Mouse (Mus musculus): ENCODE data around the gene Pde7b. TPM values are rescaled to one million over a fixed set of nuclear protein-coding genes. Genes with fewer than 3 reads are reported as not detected.

Gene Pde7b
- total and polyA plus RNA-seq, 3 experiments: not detected

DNA sequence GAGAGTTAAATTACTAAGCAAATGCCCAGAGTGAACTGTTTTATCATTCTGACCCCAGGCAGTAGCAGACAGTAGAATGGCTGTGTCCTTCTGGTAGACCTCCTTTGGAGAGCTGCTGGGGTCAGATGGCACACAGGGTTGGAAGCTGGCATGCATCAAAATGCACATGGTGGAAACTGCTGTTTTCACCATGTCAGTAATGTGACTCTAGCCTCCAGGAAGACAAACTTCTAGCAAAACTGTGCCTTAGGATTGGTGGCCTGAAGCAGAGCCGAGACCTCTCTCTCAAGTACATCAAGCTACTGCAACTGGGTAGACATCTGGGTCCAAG lies 91.8 kb downstream of the Pde7b start:
- DNase-seq (ENCODE audit: extremely low read depth): no peak
- in situ Hi-C loops (cut with MboI; ENCODE audit: low pct_ligation_motif_present, low pct_unique_long_range_greater_than_20kb, low sequenced_read_pairs) (no loop called here), dilution Hi-C loops (cut with MboI; ENCODE audit: extremely low pct_ligation_motif_present, extremely low pct_unique_long_range_greater_than_20kb, low sequenced_read_pairs) (no loop called here)
- H3K27me3 ChIP-seq (replicated peaks): no peaks in the 10 kb centered on the region
- no peak overlapping the region for H3K4me3 ChIP-seq (replicated peaks in 1 of 3; ENCODE audit: low read depth in 2 of 3, low read length in 2 of 3, poor library complexity in 1 of 3)
- H3K9me3 ChIP-seq (replicated peaks; ENCODE audit: low read length): no peaks in the 10 kb centered on the region
- TF ChIP-seq POLR2AphosphoS2 (IDR thresholded peaks at IDR 0.05; ENCODE audit: low read depth, low read length) (no peak), MYC (IDR thresholded peaks at IDR 0.05; ENCODE audit: low read depth, low read length) (no peak), RCOR1 (conservative IDR thresholded peaks at IDR 0.05; ENCODE audit: low read depth, low read length) (no peak), CTCF (conservative IDR thresholded peaks at IDR 0.05 in 1 of 2, IDR thresholded peaks at IDR 0.05 in 1 of 2; ENCODE audit: low read depth in 2 of 2, low read length in 2 of 2) (no peak), GABPA (IDR thresholded peaks at IDR 0.05; ENCODE audit: insufficient replicate concordance, low read depth, low read length) (no peak), KAT2A (IDR thresholded peaks at IDR 0.05; ENCODE audit: insufficient replicate concordance, low read length) (no peak), NELFE (IDR thresholded peaks at IDR 0.05; ENCODE audit: low read depth, low read length) (no peak), ELF1 (IDR thresholded peaks at IDR 0.05; ENCODE audit: low read depth, low read length) (no peak), MAZ (IDR thresholded peaks at IDR 0.05; ENCODE audit: low read depth, low read length) (no peak), MAX (IDR thresholded peaks at IDR 0.05; ENCODE audit: low read length) (no peak), MAFK (IDR thresholded peaks at IDR 0.05; ENCODE audit: insufficient replicate concordance, low read length) (no peak), E2F4 (IDR thresholded peaks at IDR 0.05; ENCODE audit: insufficient replicate concordance, low read depth, low read length) (no peak), CHD2 (IDR thresholded peaks at IDR 0.05; ENCODE audit: low read length) (no peak), JUND (conservative IDR thresholded peaks at IDR 0.05; ENCODE audit: low read depth, low read length) (no peak), RAD21 (IDR thresholded peaks at IDR 0.05; ENCODE audit: low read depth, low read length) (no peak), ETS1 (conservative IDR thresholded peaks at IDR 0.05; ENCODE audit: low read depth, low read length) (no peak), ZMIZ1 (IDR thresholded peaks at IDR 0.05; ENCODE audit: low read depth, low read length) (no peak), EP300 (IDR thresholded peaks at IDR 0.05; ENCODE audit: low read length) (no peak), BHLHE40 (IDR thresholded peaks at IDR 0.05; ENCODE audit: low read depth, low read length) (no peak)
- no peak overlapping the region for H3K27ac ChIP-seq (ENCODE audit: insufficient read depth, low read depth)
- no peak overlapping the region for H3K9ac ChIP-seq (ENCODE audit: insufficient read depth, low read depth)
- H3K36me3 ChIP-seq (replicated peaks in 1 of 2; ENCODE audit: control insufficient read depth in 1 of 2, insufficient read depth in 1 of 2, low read length in 1 of 2): no peaks in the 10 kb centered on the region
- no peaks in the 10 kb centered on the region for H3K4me1 ChIP-seq (ENCODE audit: control insufficient read depth in 1 of 2, insufficient read depth in 2 of 2)
- no peak overlapping the region for H3K4me2 ChIP-seq (ENCODE audit: insufficient read depth, low read depth, poor library complexity, severe bottlenecking)
- H3K79me2 ChIP-seq (replicated peaks; ENCODE audit: control insufficient read depth, extremely low read depth, insufficient read depth, poor library complexity, severe bottlenecking): no peaks in the 10 kb centered on the region

DNA sequence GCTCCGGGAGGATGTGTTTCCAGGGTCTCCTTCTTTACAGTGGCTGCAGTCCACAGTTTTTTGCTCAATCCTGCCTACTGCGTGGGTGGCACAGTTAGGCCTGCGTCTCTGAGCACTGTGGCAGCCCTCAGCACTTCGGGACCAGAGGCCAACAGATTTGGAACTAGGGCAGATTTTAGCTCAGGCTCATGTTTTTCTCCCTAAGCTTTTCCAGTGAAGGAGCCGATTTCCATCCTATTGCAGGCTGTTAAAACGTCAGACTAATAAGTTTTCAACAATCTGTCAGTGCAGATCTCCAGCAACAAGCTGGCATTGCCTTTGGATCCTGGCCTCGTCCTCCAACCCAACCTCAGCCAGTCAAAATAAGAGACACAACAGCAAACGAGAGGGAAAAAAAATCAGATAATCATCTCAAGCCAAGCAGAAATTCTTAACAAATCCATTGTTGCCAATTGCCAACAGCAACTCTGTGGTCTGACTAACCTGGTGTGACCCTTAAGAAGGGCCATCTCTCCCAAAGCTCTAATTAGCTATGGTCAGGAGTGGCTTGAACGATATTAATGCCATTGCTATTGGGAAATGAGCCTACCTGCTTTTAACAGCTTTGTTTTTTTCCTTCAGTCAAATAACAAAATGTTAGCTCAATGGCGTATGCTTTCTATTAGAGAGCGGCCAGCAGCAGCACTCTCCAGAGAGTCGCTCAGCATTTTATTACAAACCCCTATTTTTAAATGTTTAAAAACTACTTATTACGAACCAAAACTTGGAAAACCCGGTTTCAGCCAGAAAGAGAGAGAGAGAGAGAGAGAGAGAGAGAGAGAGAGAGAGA lies 92.4 kb downstream of the Pde7b start:
- dilution Hi-C loops (cut with MboI; ENCODE audit: extremely low pct_ligation_motif_present, extremely low pct_unique_long_range_greater_than_20kb, low sequenced_read_pairs) (no loop called here), in situ Hi-C loops (cut with MboI; ENCODE audit: low pct_ligation_motif_present, low pct_unique_long_range_greater_than_20kb, low sequenced_read_pairs) (no loop called here)
- Histone ChIP-seq H3K36me3 (replicated peaks in 1 of 2; ENCODE audit: control insufficient read depth in 1 of 2, insufficient read depth in 1 of 2, low read length in 1 of 2) (no peaks in the 10 kb centered on the region), H3K4me3 (replicated peaks in 1 of 3; ENCODE audit: low read depth in 2 of 3, low read length in 2 of 3, poor library complexity in 1 of 3) (no peak overlapping the region), H3K79me2 (replicated peaks; ENCODE audit: control insufficient read depth, extremely low read depth, insufficient read depth, poor library complexity, severe bottlenecking) (no peaks in the 10 kb centered on the region), H3K9me3 (replicated peaks; ENCODE audit: low read length) (no peaks in the 10 kb centered on the region), H3K9ac (ENCODE audit: insufficient read depth, low read depth) (no peak overlapping the region), H3K4me1 (ENCODE audit: control insufficient read depth in 1 of 2, insufficient read depth in 2 of 2) (no peaks in the 10 kb centered on the region), H3K27ac (ENCODE audit: insufficient read depth, low read depth) (no peak overlapping the region), H3K27me3 (replicated peaks) (no peaks in the 10 kb centered on the region), H3K4me2 (ENCODE audit: insufficient read depth, low read depth, poor library complexity, severe bottlenecking) (no peak overlapping the region)
- DNase-seq (ENCODE audit: extremely low read depth): no peak
- TF ChIP-seq USF2 (conservative IDR thresholded peaks at IDR 0.05; ENCODE audit: low read depth, low read length) (no peak), GABPA (IDR thresholded peaks at IDR 0.05; ENCODE audit: insufficient replicate concordance, low read depth, low read length) (no peak), MAZ (IDR thresholded peaks at IDR 0.05; ENCODE audit: low read depth, low read length) (no peak), MAX (IDR thresholded peaks at IDR 0.05; ENCODE audit: low read length) (no peak), PAX5 (IDR thresholded peaks at IDR 0.05; ENCODE audit: low read length) (no peak), NELFE (IDR thresholded peaks at IDR 0.05; ENCODE audit: low read depth, low read length) (no peak), MYC (IDR thresholded peaks at IDR 0.05; ENCODE audit: low read depth, low read length) (no peak), CHD1 (IDR thresholded peaks at IDR 0.05; ENCODE audit: low read depth, low read length) (no peak), MXI1 (IDR thresholded peaks at IDR 0.05; ENCODE audit: low read depth, low read length) (no peak)

Data from CH12.LX (cell line).